Mouse (Mus musculus) effector memory CD4-positive, alpha-beta T cell, adult 7 months (primary cell): Measurements from ENCODE around the gene Stard9. TPM values are rescaled to one million over a fixed set of nuclear protein-coding genes. Genes with fewer than 3 reads are reported as not detected.

Experiments
- polyA plus RNA-seq: library from polyadenylated mRNA; unstranded; fragments of 100-300 nt; shearing (Covaris generic); gene quantifications from one replicate; pipeline ENCODE4 v1.2.1, GENCODE M21; 2017

Gene Stard9
- 0.90 TPM for polyA plus RNA-seq

DNA sequence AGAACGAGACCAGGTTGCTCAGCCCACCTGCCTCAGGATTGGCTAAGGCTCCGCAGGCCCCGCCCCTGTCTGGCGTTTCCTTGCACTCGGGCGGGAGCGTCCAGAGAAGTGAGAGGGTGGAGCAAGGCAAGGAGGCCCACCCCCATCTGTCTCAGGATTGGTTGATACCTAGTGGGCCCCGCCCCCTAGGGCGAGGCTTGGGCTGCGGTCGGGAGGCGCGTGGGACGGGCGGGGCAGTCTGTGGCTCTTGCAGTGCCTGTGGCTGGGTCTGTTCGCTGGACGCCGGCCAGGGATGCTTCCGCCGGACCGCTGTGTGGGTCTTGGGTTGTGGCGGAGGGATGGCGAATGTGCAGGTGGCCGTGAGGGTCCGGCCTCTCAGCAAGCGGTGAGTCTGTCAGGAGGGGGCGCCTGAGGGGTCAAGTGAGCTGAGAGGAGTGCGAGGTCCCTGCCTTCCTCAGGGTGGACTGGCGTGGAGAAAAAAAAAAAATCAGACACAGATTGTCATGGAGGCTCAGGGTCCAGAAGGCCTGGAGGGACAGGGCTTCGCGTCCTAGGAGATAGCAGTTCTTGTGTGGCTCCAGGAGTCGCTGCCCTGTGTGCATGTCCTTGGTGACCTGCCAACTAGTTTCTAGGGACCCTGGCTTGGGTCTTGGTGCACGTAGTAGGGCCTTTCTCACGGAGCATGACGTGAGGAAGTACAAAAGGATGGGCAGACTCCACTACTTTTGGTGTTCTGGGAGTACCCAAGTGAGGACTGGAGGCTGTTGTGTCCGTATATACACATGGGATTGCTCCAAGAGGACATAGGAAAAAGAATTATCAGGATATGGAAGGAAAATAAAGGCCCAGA, at the start of gene Stard9:
Gene Stard9 (plus strand): TSS at position 236 of the 850 bp plus-strand sequence.

DNA sequence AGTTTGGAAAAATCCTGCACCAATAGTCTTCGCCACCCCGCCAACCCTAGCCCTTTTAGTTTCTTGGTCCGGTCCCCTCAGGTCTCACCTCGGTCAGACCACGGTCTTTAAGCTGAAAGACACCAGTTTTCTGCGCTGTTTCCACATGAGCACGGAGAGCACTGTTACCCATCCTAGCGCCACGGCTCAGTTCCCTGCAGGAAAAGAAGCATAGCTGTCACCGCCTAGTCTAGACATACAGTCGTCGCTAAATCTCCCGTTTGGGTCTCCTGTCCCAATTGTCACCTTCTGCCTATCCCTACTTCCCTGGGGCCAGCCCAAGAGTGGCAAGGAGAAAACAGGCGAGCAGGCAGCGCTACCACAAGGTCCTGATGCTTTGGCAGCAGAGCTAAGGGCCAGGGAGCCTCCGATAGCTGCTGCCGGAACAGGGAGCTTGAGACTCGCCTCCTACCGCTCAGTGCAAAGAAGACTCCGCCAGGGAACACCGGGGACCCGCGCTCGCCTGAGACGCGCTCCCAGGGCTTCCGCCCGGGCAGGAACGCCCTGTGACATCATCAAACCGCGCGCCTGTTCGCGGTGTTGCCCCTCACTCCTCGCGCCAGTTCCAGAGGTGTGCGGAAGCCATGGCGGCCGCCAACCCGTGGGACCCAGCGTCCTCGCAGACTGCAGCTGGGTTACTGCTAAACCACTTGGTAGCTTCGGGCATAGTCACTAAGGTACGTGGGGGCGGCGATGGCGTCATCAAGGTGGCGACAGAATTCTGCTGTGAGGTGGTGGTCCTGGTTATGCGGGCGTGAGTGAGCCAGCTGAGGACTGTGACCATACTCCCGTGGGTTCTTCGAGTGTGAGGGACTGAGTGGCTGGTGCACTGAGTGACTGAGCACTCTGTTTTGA, 19.8 kb upstream of the Stard9 start, which contains the start of the genes Haus2 and Lrrc57:
Gene Haus2 (plus strand): TSS at position 554 of the 894 bp plus-strand sequence.
Gene Lrrc57 (minus strand): TSS at position 691 of the 894 bp plus-strand sequence.

Other genes starting within 250 kb of the Stard9 start
- 17.2 TPM for gene Ganc, start 225.2 kb upstream of the Stard9 start, polyA plus RNA-seq
- gene Tmem87a, start 225.0 kb upstream of the Stard9 start, polyA plus RNA-seq = 22.1 TPM
- 0.66 TPM for gene Capn3, start 173.1 kb upstream of the Stard9 start, polyA plus RNA-seq
- gene Zfp106, start 65.3 kb upstream of the Stard9 start, polyA plus RNA-seq = 56.8 TPM
- gene Snap23, start 61.5 kb upstream of the Stard9 start, polyA plus RNA-seq = 29.4 TPM
- 21.6 TPM for gene Haus2, start 19.7 kb upstream of the Stard9 start, polyA plus RNA-seq
- gene Lrrc57, start 19.6 kb upstream of the Stard9 start, polyA plus RNA-seq = 16.2 TPM
- gene Cdan1, start 221.0 kb downstream of the Stard9 start, polyA plus RNA-seq = 18.7 TPM
- 6.4 TPM for gene Ttbk2, start 221.5 kb downstream of the Stard9 start, polyA plus RNA-seq